8 mouse cellular contexts compared by ENCODE assay signal in the genomic region with DNA sequence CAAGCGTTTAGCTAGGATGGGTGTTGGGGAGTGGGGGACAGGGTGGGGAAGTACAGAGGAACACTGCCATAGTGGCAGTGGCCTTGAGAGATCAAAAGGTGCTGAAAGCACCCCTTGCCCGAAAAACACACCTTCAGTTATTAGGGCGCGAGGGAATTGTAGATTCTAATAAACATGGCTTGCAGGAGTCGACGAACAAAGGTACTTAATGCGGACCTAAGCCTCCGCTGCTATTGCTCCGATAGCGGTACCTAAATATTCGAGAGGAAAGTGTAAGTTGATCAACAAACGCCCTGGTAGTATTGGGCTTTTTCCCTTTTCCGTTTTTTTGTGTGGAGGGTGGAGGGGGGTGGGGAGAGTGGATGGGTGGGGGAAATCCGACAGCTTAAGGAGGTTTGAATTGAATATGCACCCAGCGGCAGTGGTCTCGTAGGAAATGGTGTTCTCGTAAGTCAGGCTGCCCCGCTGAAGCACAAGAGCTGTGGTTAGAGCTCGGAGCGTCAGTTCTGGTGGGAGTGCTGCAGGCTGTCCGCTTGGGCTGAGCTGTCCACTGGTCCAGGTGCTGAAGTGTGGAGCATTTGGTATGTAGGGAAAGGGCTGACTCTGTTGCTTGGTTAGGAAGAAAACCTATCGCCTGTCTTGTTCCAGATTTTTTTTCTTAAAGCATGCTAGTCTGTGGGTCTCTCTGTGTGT.
DNase-seq lines count a peak whose midpoint lies in the region; ATAC-seq lines count a peak whose summit lies in the region.

No protein-coding gene starts in this region.

- H3K4me2 ChIP-seq in forebrain, embryonic 15.5 days (replicated peaks), result peak overlapping the region; percentile 89
- H3K4me2 ChIP-seq in hindbrain, embryonic 12.5 days (replicated peaks), result peak overlapping the region; percentile 96

- H3K4me3 ChIP-seq in forebrain, embryonic 15.5 days, result peak overlapping the region; percentile 55
- H3K4me3 ChIP-seq in hindbrain, embryonic 12.5 days, result peak overlapping the region; percentile 45

- peaks cover 32% of the 10 kb centered on the region for H3K4me1 ChIP-seq in forebrain, embryonic 15.5 days
- H3K4me1 ChIP-seq in hindbrain, embryonic 12.5 days, result peaks cover 19% of the 10 kb centered on the region

- peak overlapping the region; percentile 75 for H3K9ac ChIP-seq in forebrain, embryonic 15.5 days (replicated peaks)
- peak overlapping the region; percentile 53 for H3K9ac ChIP-seq in hindbrain, embryonic 12.5 days

- ATAC-seq in forebrain, embryonic 15.5 days (replicated peaks), result peak; percentile 65
- peak; percentile 35; the same call in 1 of the 2 replicates for ATAC-seq in hindbrain, embryonic 12.5 days (ENCODE audit: low FRiP score)

- H3K36me3 ChIP-seq in forebrain, embryonic 15.5 days, result no peaks in the 10 kb centered on the region
- no peaks in the 10 kb centered on the region for H3K36me3 ChIP-seq in hindbrain, embryonic 12.5 days

- peak overlapping the region; percentile 95 for H3K27ac ChIP-seq in forebrain, embryonic 15.5 days (replicated peaks)
- H3K27ac ChIP-seq in hindbrain, embryonic 12.5 days, result peak overlapping the region; percentile 90

- no peaks in the 10 kb centered on the region for H3K9me3 ChIP-seq in forebrain, embryonic 15.5 days
- no peaks in the 10 kb centered on the region for H3K9me3 ChIP-seq in hindbrain, embryonic 12.5 days (replicated peaks)

- WGBS in forebrain, embryonic 15.5 days, result 1% methylated on average over 22 of the region's 22 CpGs
- WGBS in hindbrain, embryonic 12.5 days, result 1% methylated on average over 22 of the region's 22 CpGs

- H3K27me3 ChIP-seq in forebrain, embryonic 15.5 days, result no peaks in the 10 kb centered on the region
- H3K27me3 ChIP-seq in hindbrain, embryonic 12.5 days, result peaks cover 25% of the 10 kb centered on the region

- peak; percentile 17 for DNase-seq in MEL-GATA-1-ER (ENCODE audit: extremely low read depth, low read depth)
- peak; percentile 81 for DNase-seq in adrenal gland, postnatal 25 days
- DNase-seq in layer of hippocampus, postnatal 14 days (ENCODE audit: low spot score in 2 of 2), result peak; percentile 66 to 73
- DNase-seq in lung, postnatal 14 days, result peak; percentile 82
- peak; percentile 83 to 86 for DNase-seq in right cerebral cortex, postnatal 10 days (ENCODE audit: low spot score in 2 of 2)
- no peak for DNase-seq in thymus, adult 18-20 months

Comparison
In these comparisons a context has a peak if more than half of its experiments do, and no peak if none do; other contexts are left out.
1. DNase-seq: peak in MEL-GATA-1-ER (single experiment), adrenal gland, postnatal 25 days (single experiment), layer of hippocampus, postnatal 14 days (2 of 2), lung, postnatal 14 days (single experiment) and right cerebral cortex, postnatal 10 days (2 of 2); none in thymus, adult 18-20 months (0 of 2).